Mouse (Mus musculus): ENCODE measurements around the gene Pfkp. TPM values are rescaled to one million over a fixed set of nuclear protein-coding genes. Genes with fewer than 3 reads are reported as not detected.

Gene Pfkp
- 46.1 and 51.6 TPM in 2 replicates for total RNA-seq (2017)

GRCm38 (mm10) chr13:6648669-6649233 is at the start of gene Pfkp:
Gene Pfkp (minus strand): TSS chr13:6648777.
- peak; percentile 84 to 86 for ATAC-seq (replicated peaks in 1 of 2; ENCODE audit: insufficient read depth in 1 of 2, low FRiP score in 2 of 2, low TSS enrichment in 1 of 2, low read depth in 1 of 2, poor library complexity in 2 of 2, severe bottlenecking in 2 of 2)

- ATAC-seq (replicated peaks in 1 of 2; ENCODE audit: insufficient read depth in 1 of 2, low FRiP score in 2 of 2, low TSS enrichment in 1 of 2, low read depth in 1 of 2, poor library complexity in 2 of 2, severe bottlenecking in 2 of 2), result no peak
Measured at GRCm38 (mm10) chr13:6690607-6691006, 42.0 kb upstream of the Pfkp start.

- ATAC-seq (replicated peaks in 1 of 2; ENCODE audit: insufficient read depth in 1 of 2, low FRiP score in 2 of 2, low TSS enrichment in 1 of 2, low read depth in 1 of 2, poor library complexity in 2 of 2, severe bottlenecking in 2 of 2), result peak; percentile 81 to 85
Measured at GRCm38 (mm10) chr13:6689962-6690361, 41.4 kb upstream of the Pfkp start.

GRCm38 (mm10) chr13:6688790-6689433 is 40.3 kb upstream of the Pfkp start:
- ATAC-seq (replicated peaks in 1 of 2; ENCODE audit: insufficient read depth in 1 of 2, low FRiP score in 2 of 2, low TSS enrichment in 1 of 2, low read depth in 1 of 2, poor library complexity in 2 of 2, severe bottlenecking in 2 of 2), result peak; percentile 85 to 86

GRCm38 (mm10) chr13:6666887-6667286 is 18.3 kb upstream of the Pfkp start:
- no peak for ATAC-seq (replicated peaks in 1 of 2; ENCODE audit: insufficient read depth in 1 of 2, low FRiP score in 2 of 2, low TSS enrichment in 1 of 2, low read depth in 1 of 2, poor library complexity in 2 of 2, severe bottlenecking in 2 of 2)

- no peak for ATAC-seq (replicated peaks in 1 of 2; ENCODE audit: insufficient read depth in 1 of 2, low FRiP score in 2 of 2, low TSS enrichment in 1 of 2, low read depth in 1 of 2, poor library complexity in 2 of 2, severe bottlenecking in 2 of 2)
Measured at GRCm38 (mm10) chr13:6665506-6665905, 16.9 kb upstream of the Pfkp start.

- no peak for ATAC-seq (replicated peaks in 1 of 2; ENCODE audit: insufficient read depth in 1 of 2, low FRiP score in 2 of 2, low TSS enrichment in 1 of 2, low read depth in 1 of 2, poor library complexity in 2 of 2, severe bottlenecking in 2 of 2)
Measured at GRCm38 (mm10) chr13:6664216-6664615, 15.6 kb upstream of the Pfkp start.

GRCm38 (mm10) chr13:6659314-6659713 is 10.7 kb upstream of the Pfkp start:
- no peak for ATAC-seq (replicated peaks in 1 of 2; ENCODE audit: insufficient read depth in 1 of 2, low FRiP score in 2 of 2, low TSS enrichment in 1 of 2, low read depth in 1 of 2, poor library complexity in 2 of 2, severe bottlenecking in 2 of 2)

- ATAC-seq (replicated peaks in 1 of 2; ENCODE audit: insufficient read depth in 1 of 2, low FRiP score in 2 of 2, low TSS enrichment in 1 of 2, low read depth in 1 of 2, poor library complexity in 2 of 2, severe bottlenecking in 2 of 2), result no peak
Measured at GRCm38 (mm10) chr13:6657300-6657699, 8.7 kb upstream of the Pfkp start.

GRCm38 (mm10) chr13:6649542-6649941 is 965 bp upstream of the Pfkp start:
- ATAC-seq (replicated peaks in 1 of 2; ENCODE audit: insufficient read depth in 1 of 2, low FRiP score in 2 of 2, low TSS enrichment in 1 of 2, low read depth in 1 of 2, poor library complexity in 2 of 2, severe bottlenecking in 2 of 2), result no peak

GRCm38 (mm10) chr13:6647992-6648668 is 447 bp downstream of the Pfkp start:
- peak in 1 of 2 experiments; percentile 15; a peak in 1 of 4 replicates for ATAC-seq (replicated peaks in 1 of 2; ENCODE audit: insufficient read depth in 1 of 2, low FRiP score in 2 of 2, low TSS enrichment in 1 of 2, low read depth in 1 of 2, poor library complexity in 2 of 2, severe bottlenecking in 2 of 2)

- peak; percentile 70 to 74 for ATAC-seq (replicated peaks in 1 of 2; ENCODE audit: insufficient read depth in 1 of 2, low FRiP score in 2 of 2, low TSS enrichment in 1 of 2, low read depth in 1 of 2, poor library complexity in 2 of 2, severe bottlenecking in 2 of 2)
Measured at GRCm38 (mm10) chr13:6647067-6647991, 1.2 kb downstream of the Pfkp start.

GRCm38 (mm10) chr13:6646674-6647066 is 1.9 kb downstream of the Pfkp start:
- ATAC-seq (replicated peaks in 1 of 2; ENCODE audit: insufficient read depth in 1 of 2, low FRiP score in 2 of 2, low TSS enrichment in 1 of 2, low read depth in 1 of 2, poor library complexity in 2 of 2, severe bottlenecking in 2 of 2), result no peak; a peak in 1 of 4 replicates

GRCm38 (mm10) chr13:6646266-6646665 is 2.3 kb downstream of the Pfkp start:
- ATAC-seq (replicated peaks in 1 of 2; ENCODE audit: insufficient read depth in 1 of 2, low FRiP score in 2 of 2, low TSS enrichment in 1 of 2, low read depth in 1 of 2, poor library complexity in 2 of 2, severe bottlenecking in 2 of 2), result no peak

- ATAC-seq (replicated peaks in 1 of 2; ENCODE audit: insufficient read depth in 1 of 2, low FRiP score in 2 of 2, low TSS enrichment in 1 of 2, low read depth in 1 of 2, poor library complexity in 2 of 2, severe bottlenecking in 2 of 2), result no peak
Measured at GRCm38 (mm10) chr13:6643968-6644367, 4.6 kb downstream of the Pfkp start.

- no peak for ATAC-seq (replicated peaks in 1 of 2; ENCODE audit: insufficient read depth in 1 of 2, low FRiP score in 2 of 2, low TSS enrichment in 1 of 2, low read depth in 1 of 2, poor library complexity in 2 of 2, severe bottlenecking in 2 of 2)
Measured at GRCm38 (mm10) chr13:6643026-6643425, 5.6 kb downstream of the Pfkp start.

GRCm38 (mm10) chr13:6642453-6642852 is 6.1 kb downstream of the Pfkp start:
- ATAC-seq (replicated peaks in 1 of 2; ENCODE audit: insufficient read depth in 1 of 2, low FRiP score in 2 of 2, low TSS enrichment in 1 of 2, low read depth in 1 of 2, poor library complexity in 2 of 2, severe bottlenecking in 2 of 2), result peak; percentile 17 to 29; a peak in 1 of 4 replicates

- ATAC-seq (replicated peaks in 1 of 2; ENCODE audit: insufficient read depth in 1 of 2, low FRiP score in 2 of 2, low TSS enrichment in 1 of 2, low read depth in 1 of 2, poor library complexity in 2 of 2, severe bottlenecking in 2 of 2), result no peak
Measured at GRCm38 (mm10) chr13:6641497-6641896, 7.1 kb downstream of the Pfkp start.

Data from hematopoietic stem cell, adult 5-6 weeks (primary cell).